Mouse (Mus musculus): ENCODE measurements around the gene Taf5l. TPM values are rescaled to one million over a fixed set of nuclear protein-coding genes. Genes with fewer than 3 reads are reported as not detected.

Gene Taf5l
- polyA plus RNA-seq, 1 experiment: 45.3 TPM

- Histone ChIP-seq H3K27me3 (ENCODE audit: control insufficient read depth, insufficient read depth, low read length) (no peaks in the 10 kb centered on the region), H3K36me3 (ENCODE audit: control insufficient read depth, insufficient read depth, low read length) (no peaks in the 10 kb centered on the region), H3K27ac (ENCODE audit: control insufficient read depth, insufficient read depth, low read depth, low read length) (no peak overlapping the region), H3K4me1 (ENCODE audit: control insufficient read depth, insufficient read depth, low read length) (peaks cover 3% of the 10 kb centered on the region), H3K4me3 (ENCODE audit: control insufficient read depth, low read depth, low read length) (no peak overlapping the region)
- TF ChIP-seq CTCF (IDR thresholded peaks at IDR 0.05; ENCODE audit: control insufficient read depth, insufficient read depth, insufficient replicate concordance, low read depth, low read length) (no peak), POLR2A (IDR thresholded peaks at IDR 0.05; ENCODE audit: control insufficient read depth, low read depth, low read length) (no peak)
Observed at GRCm38 (mm10) chr8:123960056-123960455, 61.1 kb downstream of the Taf5l start.

GRCm38 (mm10) chr8:123959473-123959872, 61.7 kb downstream of the Taf5l start:
- Histone ChIP-seq H3K4me1 (ENCODE audit: control insufficient read depth, insufficient read depth, low read length) (peaks cover 3% of the 10 kb centered on the region), H3K36me3 (ENCODE audit: control insufficient read depth, insufficient read depth, low read length) (no peaks in the 10 kb centered on the region), H3K27ac (ENCODE audit: control insufficient read depth, insufficient read depth, low read depth, low read length) (no peak overlapping the region), H3K27me3 (ENCODE audit: control insufficient read depth, insufficient read depth, low read length) (no peaks in the 10 kb centered on the region), H3K4me3 (ENCODE audit: control insufficient read depth, low read depth, low read length) (no peak overlapping the region)
- no peak for TF ChIP-seq POLR2A (IDR thresholded peaks at IDR 0.05; ENCODE audit: control insufficient read depth, low read depth, low read length)
- TF ChIP-seq CTCF (IDR thresholded peaks at IDR 0.05; ENCODE audit: control insufficient read depth, insufficient read depth, insufficient replicate concordance, low read depth, low read length): no peak

- Histone ChIP-seq H3K4me3 (ENCODE audit: control insufficient read depth, low read depth, low read length) (no peak overlapping the region), H3K27me3 (ENCODE audit: control insufficient read depth, insufficient read depth, low read length) (no peaks in the 10 kb centered on the region), H3K36me3 (ENCODE audit: control insufficient read depth, insufficient read depth, low read length) (no peaks in the 10 kb centered on the region), H3K27ac (ENCODE audit: control insufficient read depth, insufficient read depth, low read depth, low read length) (no peak overlapping the region), H3K4me1 (ENCODE audit: control insufficient read depth, insufficient read depth, low read length) (no peaks in the 10 kb centered on the region)
- TF ChIP-seq POLR2A (IDR thresholded peaks at IDR 0.05; ENCODE audit: control insufficient read depth, low read depth, low read length): no peak
Observed at GRCm38 (mm10) chr8:123958130-123958529, 63.1 kb downstream of the Taf5l start.

GRCm38 (mm10) chr8:123954246-123954645, 67.0 kb downstream of the Taf5l start:
- no peak overlapping the region for H3K4me3 ChIP-seq (ENCODE audit: control insufficient read depth, low read depth, low read length)
- H3K36me3 ChIP-seq (ENCODE audit: control insufficient read depth, insufficient read depth, low read length): no peaks in the 10 kb centered on the region
- no peak for TF ChIP-seq CTCF (IDR thresholded peaks at IDR 0.05; ENCODE audit: control insufficient read depth, insufficient read depth, insufficient replicate concordance, low read depth, low read length)
- TF ChIP-seq POLR2A (IDR thresholded peaks at IDR 0.05; ENCODE audit: control insufficient read depth, low read depth, low read length): no peak
- no peaks in the 10 kb centered on the region for H3K27me3 ChIP-seq (ENCODE audit: control insufficient read depth, insufficient read depth, low read length)
- H3K27ac ChIP-seq (ENCODE audit: control insufficient read depth, insufficient read depth, low read depth, low read length): no peak overlapping the region
- peaks cover 3% of the 10 kb centered on the region; the same call in 1 of the 2 replicates for H3K4me1 ChIP-seq (ENCODE audit: control insufficient read depth, insufficient read depth, low read length)

- H3K36me3 ChIP-seq (ENCODE audit: control insufficient read depth, insufficient read depth, low read length): no peaks in the 10 kb centered on the region
- H3K4me1 ChIP-seq (ENCODE audit: control insufficient read depth, insufficient read depth, low read length): peaks cover 3% of the 10 kb centered on the region; the same call in 1 of the 2 replicates
- TF ChIP-seq POLR2A (IDR thresholded peaks at IDR 0.05; ENCODE audit: control insufficient read depth, low read depth, low read length) (no peak), CTCF (IDR thresholded peaks at IDR 0.05; ENCODE audit: control insufficient read depth, insufficient read depth, insufficient replicate concordance, low read depth, low read length) (no peak)
- H3K4me3 ChIP-seq (ENCODE audit: control insufficient read depth, low read depth, low read length): no peak overlapping the region
- no peaks in the 10 kb centered on the region for H3K27me3 ChIP-seq (ENCODE audit: control insufficient read depth, insufficient read depth, low read length)
- H3K27ac ChIP-seq (ENCODE audit: control insufficient read depth, insufficient read depth, low read depth, low read length): no peak overlapping the region
Observed at GRCm38 (mm10) chr8:123953686-123954085, 67.5 kb downstream of the Taf5l start.

GRCm38 (mm10) chr8:123950077-123950802, 71.0 kb downstream of the Taf5l start:
- H3K4me3 ChIP-seq (ENCODE audit: control insufficient read depth, low read depth, low read length): peak overlapping the region; percentile 92; the same call in 1 of the 2 replicates
- TF ChIP-seq CTCF (IDR thresholded peaks at IDR 0.05; ENCODE audit: control insufficient read depth, insufficient read depth, insufficient replicate concordance, low read depth, low read length) (no peak), POLR2A (IDR thresholded peaks at IDR 0.05; ENCODE audit: control insufficient read depth, low read depth, low read length) (no peak)
- H3K27ac ChIP-seq (ENCODE audit: control insufficient read depth, insufficient read depth, low read depth, low read length): peak overlapping the region; percentile 62; the same call in 1 of the 2 replicates
- peaks cover 3% of the 10 kb centered on the region; the same call in 1 of the 2 replicates for H3K4me1 ChIP-seq (ENCODE audit: control insufficient read depth, insufficient read depth, low read length)
- 0 out of 2 replicates have a peak, but pooled peaks cover 2% of the 10 kb centered on the region for H3K36me3 ChIP-seq (ENCODE audit: control insufficient read depth, insufficient read depth, low read length)
- no peaks in the 10 kb centered on the region for H3K27me3 ChIP-seq (ENCODE audit: control insufficient read depth, insufficient read depth, low read length)

- no peak for TF ChIP-seq POLR2A (IDR thresholded peaks at IDR 0.05; ENCODE audit: control insufficient read depth, low read depth, low read length)
- no peak for TF ChIP-seq CTCF (IDR thresholded peaks at IDR 0.05; ENCODE audit: control insufficient read depth, insufficient read depth, insufficient replicate concordance, low read depth, low read length)
Observed at GRCm38 (mm10) chr8:123949686-123949986, 71.6 kb downstream of the Taf5l start.

More at GRCm38 (mm10) chr8:123949686-123949986, 71.6 kb downstream of the Taf5l start:
- Histone ChIP-seq H3K36me3 (ENCODE audit: control insufficient read depth, insufficient read depth, low read length) (0 out of 2 replicates have a peak, but pooled peaks cover 2% of the 10 kb centered on the region), H3K4me3 (ENCODE audit: control insufficient read depth, low read depth, low read length) (peak overlapping the region; percentile 92), H3K27me3 (ENCODE audit: control insufficient read depth, insufficient read depth, low read length) (no peaks in the 10 kb centered on the region), H3K4me1 (ENCODE audit: control insufficient read depth, insufficient read depth, low read length) (peaks cover 3% of the 10 kb centered on the region; the same call in 1 of the 2 replicates), H3K27ac (ENCODE audit: control insufficient read depth, insufficient read depth, low read depth, low read length) (peak overlapping the region; percentile 62)

All from testis, adult 2 months (tissue).